Mouse (Mus musculus) limb, embryonic 14.5 days (tissue): Measurements from ENCODE around the gene Nlrx1. TPM values are rescaled to one million over a fixed set of nuclear protein-coding genes. Genes with fewer than 3 reads are reported as not detected.
A peak's percentile ranks its signal among the peaks of the same experiment; 100 is the strongest.
"Not testable (repeated sequence)": the region's sequence is repeated elsewhere in the genome, so short reads cannot be mapped to it uniquely, and the experiment has no call there.

ENCODE experiments used
- ATAC-seq: fragments of 200-750 bp; cut with Nextera tagmentation; 2 replicates; pipeline ENCODE4 v1.8.0; 2017; ENCODE audit warnings: low read depth, moderate number of reproducible peaks, moderate TSS enrichment; ENCODE audit not compliant: low FRiP score
- DNase-seq: peaks from one replicate; pipeline ENCODE4 v3.0.0-alpha.2; 2015; ENCODE audit warnings: low spot score
- H3K27ac ChIP-seq: fragments of 300-500 bp; sonication (generic); replicated peaks from 2 replicates; pipeline ENCODE4 v1.5.1; 2014; ENCODE audit warnings: low read depth, mild to moderate bottlenecking, low read length, moderate library complexity, mixed read lengths
- H3K27me3 ChIP-seq: fragments of 300-500 bp; sonication (generic); 2 replicates; pipeline ENCODE4 v1.6.1; 2014; ENCODE audit warnings: low read length, mixed read lengths; ENCODE audit not compliant: control insufficient read depth, insufficient read depth
- H3K36me3 ChIP-seq: fragments of 300-500 bp; sonication (generic); 2 replicates; pipeline ENCODE4 v1.6.1; 2014; ENCODE audit warnings: mild to moderate bottlenecking, low read length, moderate library complexity, mixed read lengths; ENCODE audit not compliant: control insufficient read depth, insufficient read depth
- H3K4me1 ChIP-seq: fragments of 300-500 bp; sonication (generic); 2 replicates; pipeline ENCODE4 v1.6.1; 2014; ENCODE audit warnings: antibody characterized with exemption, low read length, mixed read lengths; ENCODE audit not compliant: control insufficient read depth, insufficient read depth
- H3K4me2 ChIP-seq: fragments of 300-500 bp; sonication (generic); replicated peaks from 2 replicates; pipeline ENCODE4 v1.6.1; 2014; ENCODE audit warnings: low read depth, mild to moderate bottlenecking, low read length, moderate library complexity; ENCODE audit not compliant: severe bottlenecking
- H3K4me3 ChIP-seq: fragments of 300-500 bp; sonication (generic); replicated peaks from 2 replicates; pipeline ENCODE4 v1.5.1; 2014; ENCODE audit warnings: low read length
- H3K9ac ChIP-seq: fragments of 300-500 bp; sonication (generic); 2 replicates; pipeline ENCODE4 v1.6.1; 2014; ENCODE audit warnings: mild to moderate bottlenecking, low read depth, low read length, moderate library complexity; ENCODE audit not compliant: severe bottlenecking
- H3K9me3 ChIP-seq: fragments of 300-500 bp; sonication (generic); 2 replicates; pipeline ENCODE4 v1.6.1; 2016; ENCODE audit warnings: low read length; ENCODE audit not compliant: control insufficient read depth
- POLR2A ChIP-seq: fragments of 200-500 bp; IDR thresholded peaks from 2 replicates; pipeline ENCODE4 v1.8.0; 2012; ENCODE audit warnings: inconsistent platforms, mild to moderate bottlenecking, moderate library complexity, borderline replicate concordance; ENCODE audit not compliant: insufficient read depth, insufficient read length; ENCODE audit errors: extremely low read depth
- WGBS: fragments of 180-500 bp; shearing (Covaris S2); extraction: QIAGEN DNeasy Blood & Tissue Kit; methylation state at CpG from one replicate; pipeline ENCODE4 v1.1.7; 2014; 5-methylcytosine and 5-hydroxymethylcytosine counted together
- polyA plus RNA-seq, 2 experiments: library from polyadenylated mRNA; depleted of rRNA in 1 of 2; stranded (reverse) in 1 of 2; unstranded in 1 of 2; fragments of >200 nt; fragmentation: Nextera tagmentation in 1 of 2; extraction: Ambion mirVana in 1 of 2; gene quantifications; 2 replicates each; pipeline versions ENCODE4 v1.2.1 to v1.2.3; 2012 to 2014

Gene Nlrx1
- polyA plus RNA-seq, 2 experiments: 8.6 to 13.5 TPM

- H3K27ac ChIP-seq: peak within 1 kb of the TSS; percentile 33
- no peaks in the 10 kb centered on the region for H3K9me3 ChIP-seq
- TF ChIP-seq POLR2A: 0 out of 2 replicates have a peak, but pooled peaks have one; percentile 56
- peaks cover 29% of the 10 kb centered on the region for H3K36me3 ChIP-seq
- peak within 1 kb of the TSS; percentile 79 for H3K4me2 ChIP-seq
- DNase-seq: peak; percentile 99
- peak; percentile 98 for ATAC-seq
- WGBS: under 1% methylated on average over 54 of the region's 54 CpGs
- peak within 1 kb of the TSS; percentile 70 for H3K9ac ChIP-seq
- no peaks in the 10 kb centered on the region for H3K27me3 ChIP-seq
- peaks cover 5% of the 10 kb centered on the region for H3K4me1 ChIP-seq
- H3K4me3 ChIP-seq: peak within 1 kb of the TSS; percentile 73
Observed at GRCm38 (mm10) chr9:44305466-44306079, 37.2 kb upstream of the Nlrx1 start, which contains the start of gene Hinfp. Hinfp (minus strand) TSS chr9:44305671.

DNA sequence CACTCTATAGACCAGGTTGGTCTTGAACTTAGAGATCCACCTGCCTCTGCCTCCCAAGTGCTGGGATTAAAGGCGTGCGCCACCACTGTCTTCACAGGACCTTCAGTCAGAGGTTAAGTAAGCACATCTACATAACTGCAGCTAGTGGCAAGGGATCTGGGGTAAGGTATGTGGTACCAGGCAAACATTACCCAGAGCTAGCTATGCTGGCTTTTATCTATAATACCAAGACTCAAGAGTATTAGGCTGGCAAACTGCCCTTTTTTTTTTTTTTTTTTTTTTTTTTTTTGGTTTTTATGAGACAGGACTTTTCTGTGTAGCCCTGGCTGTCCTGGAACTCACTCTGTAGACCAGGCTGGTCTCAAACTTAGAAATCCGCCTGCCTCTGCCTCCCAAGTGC lies 31.6 kb upstream of the Nlrx1 start:
- ATAC-seq: not testable (repeated sequence)

DNA sequence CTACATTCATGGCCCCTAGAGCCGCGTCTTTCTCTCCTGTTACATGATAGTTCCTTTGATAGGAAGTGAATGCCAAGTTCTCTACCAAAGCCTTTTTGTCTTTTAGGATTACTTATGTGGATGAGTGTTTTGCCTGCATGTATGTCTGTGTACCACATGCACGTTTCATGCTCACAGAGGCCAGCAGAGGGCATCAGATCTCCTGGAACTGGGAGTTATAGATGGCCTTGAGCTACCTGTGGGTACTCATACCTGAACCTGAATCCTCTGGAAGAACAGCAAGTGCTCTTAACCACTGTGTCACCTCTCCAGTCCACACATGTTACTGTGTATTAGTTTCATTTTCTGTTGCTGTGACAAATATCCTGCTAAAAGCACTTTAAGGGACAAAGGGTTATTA lies 24.1 kb upstream of the Nlrx1 start:
- no peak overlapping the region for H3K9ac ChIP-seq
- TF ChIP-seq POLR2A: no peak
- H3K27ac ChIP-seq: no peak overlapping the region
- WGBS: 66% methylated on average over 3 of the region's 3 CpGs
- no peaks in the 10 kb centered on the region for H3K9me3 ChIP-seq
- ATAC-seq: no peak
- H3K4me1 ChIP-seq: peaks cover 7% of the 10 kb centered on the region
- H3K4me3 ChIP-seq: no peak overlapping the region
- H3K27me3 ChIP-seq: no peaks in the 10 kb centered on the region
- DNase-seq: no peak
- peaks cover 63% of the 10 kb centered on the region for H3K36me3 ChIP-seq
- no peak overlapping the region for H3K4me2 ChIP-seq

More for the DNA sequence above, 31.6 kb upstream of the Nlrx1 start:
- DNase-seq, H3K9ac ChIP-seq, H3K27me3 ChIP-seq, H3K27ac ChIP-seq, H3K4me2 ChIP-seq, H3K4me3 ChIP-seq, H3K9me3 ChIP-seq, H3K4me1 ChIP-seq: not testable (repeated sequence)
- peaks cover 78% of the 10 kb centered on the region for H3K36me3 ChIP-seq
- 94% methylated on average over 3 of the region's 3 CpGs for WGBS

DNA sequence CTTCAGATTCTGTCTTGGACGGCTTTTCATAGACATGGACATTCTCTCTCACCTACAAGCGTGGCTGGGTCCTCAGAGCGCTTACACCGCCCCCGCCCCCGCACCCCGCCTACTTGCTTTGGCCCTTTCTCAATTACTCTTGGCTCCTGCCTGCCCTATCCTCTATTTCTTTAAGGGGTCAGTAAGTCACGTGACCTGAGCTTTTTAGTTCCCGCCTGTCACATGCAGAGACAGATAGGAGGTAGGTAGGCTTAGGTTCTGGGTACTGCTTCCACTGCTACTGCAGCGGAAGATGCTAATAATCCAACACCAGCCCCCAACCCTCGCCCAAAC lies 20.5 kb upstream of the Nlrx1 start:
- WGBS: 5% methylated on average over 11 of the region's 11 CpGs
- DNase-seq (no peak), ATAC-seq (no peak)
- Histone ChIP-seq H3K4me2 (peak overlapping the region; percentile 84), H3K36me3 (peaks cover 29% of the 10 kb centered on the region), H3K9me3 (no peaks in the 10 kb centered on the region), H3K4me3 (peak overlapping the region; percentile 63; the same call in 1 of the 2 replicates), H3K27ac (no peak overlapping the region), H3K27me3 (no peaks in the 10 kb centered on the region), H3K4me1 (peaks cover 11% of the 10 kb centered on the region), H3K9ac (no peak overlapping the region)
- no peak for TF ChIP-seq POLR2A

GRCm38 (mm10) chr9:44288076-44288958 lies 19.9 kb upstream of the Nlrx1 start, which contains the start of gene Abcg4:
Abcg4 (minus strand) TSS chr9:44288615.
- WGBS: 3% methylated on average over 25 of the region's 38 CpGs
- Histone ChIP-seq H3K9me3 (no peaks in the 10 kb centered on the region), H3K4me2 (peak within 1 kb of the TSS; percentile 84), H3K36me3 (peaks cover 23% of the 10 kb centered on the region), H3K4me1 (peaks cover 11% of the 10 kb centered on the region), H3K27ac (no peak within 1 kb of the TSS), H3K27me3 (no peaks in the 10 kb centered on the region), H3K4me3 (peak within 1 kb of the TSS; percentile 63), H3K9ac (peak within 1 kb of the TSS; percentile 76)
- no peak for TF ChIP-seq POLR2A
- no peak for DNase-seq
- peak; percentile 36; the same call in 1 of the 2 replicates for ATAC-seq
